Mouse (Mus musculus): ENCODE data around the gene Nudt4.

Nudt4 gene

GRCm38 (mm10) chr10:95568016-95568415 is 4.1 kb upstream of the Nudt4 start:
- CTCF ChIA-PET = no interaction called here

DNA sequence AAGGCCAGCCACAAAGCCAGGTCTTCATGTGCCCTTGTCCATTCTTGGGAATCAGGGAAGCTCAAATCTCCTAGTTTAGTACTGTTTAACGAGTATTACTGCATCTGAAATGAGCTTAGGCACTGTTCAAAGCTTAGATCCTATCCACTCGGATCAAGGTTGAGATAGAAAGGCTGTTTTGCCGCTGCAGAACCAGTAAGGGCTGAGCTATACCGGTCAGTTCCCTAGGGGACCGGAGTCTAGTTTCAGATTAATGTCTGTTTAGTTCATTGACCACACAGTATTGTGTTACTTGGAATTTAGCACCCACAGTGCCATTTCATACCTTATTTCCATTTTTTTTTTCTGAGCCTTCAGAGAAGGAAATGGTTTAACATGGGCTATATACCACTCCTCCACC is 3.6 kb upstream of the Nudt4 start:
- CTCF ChIA-PET = no interaction called here

DNA sequence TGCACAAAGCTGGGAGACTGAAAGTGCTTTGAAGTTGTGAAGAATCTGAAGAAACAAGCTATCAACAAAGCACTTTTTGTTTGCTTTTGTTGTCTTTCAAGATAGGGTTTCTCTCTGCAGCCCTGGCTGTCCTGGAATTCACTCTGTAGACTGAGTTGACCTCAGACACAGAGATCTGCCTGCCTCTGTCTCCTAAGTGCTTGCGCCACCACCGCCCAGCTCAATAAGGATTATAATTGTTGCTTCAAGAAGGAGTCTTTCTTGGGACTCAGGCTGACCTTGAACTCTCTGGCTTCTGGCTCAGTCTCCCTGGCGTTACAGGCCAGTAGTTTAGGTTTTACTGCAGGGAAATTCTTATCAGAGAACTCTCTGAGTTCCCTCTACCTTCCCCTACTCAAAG is 2.8 kb upstream of the Nudt4 start:
- CTCF ChIA-PET = no interaction called here

- CTCF ChIA-PET = interaction anchor here (0.6 kb wide), 1 partner anchor 391 kb away, joined by 20 read pairs; no protein-coding TSS in a partner anchor
Measured at GRCm38 (mm10) chr10:95565156-95565854, 1.4 kb upstream of the Nudt4 start.

DNA sequence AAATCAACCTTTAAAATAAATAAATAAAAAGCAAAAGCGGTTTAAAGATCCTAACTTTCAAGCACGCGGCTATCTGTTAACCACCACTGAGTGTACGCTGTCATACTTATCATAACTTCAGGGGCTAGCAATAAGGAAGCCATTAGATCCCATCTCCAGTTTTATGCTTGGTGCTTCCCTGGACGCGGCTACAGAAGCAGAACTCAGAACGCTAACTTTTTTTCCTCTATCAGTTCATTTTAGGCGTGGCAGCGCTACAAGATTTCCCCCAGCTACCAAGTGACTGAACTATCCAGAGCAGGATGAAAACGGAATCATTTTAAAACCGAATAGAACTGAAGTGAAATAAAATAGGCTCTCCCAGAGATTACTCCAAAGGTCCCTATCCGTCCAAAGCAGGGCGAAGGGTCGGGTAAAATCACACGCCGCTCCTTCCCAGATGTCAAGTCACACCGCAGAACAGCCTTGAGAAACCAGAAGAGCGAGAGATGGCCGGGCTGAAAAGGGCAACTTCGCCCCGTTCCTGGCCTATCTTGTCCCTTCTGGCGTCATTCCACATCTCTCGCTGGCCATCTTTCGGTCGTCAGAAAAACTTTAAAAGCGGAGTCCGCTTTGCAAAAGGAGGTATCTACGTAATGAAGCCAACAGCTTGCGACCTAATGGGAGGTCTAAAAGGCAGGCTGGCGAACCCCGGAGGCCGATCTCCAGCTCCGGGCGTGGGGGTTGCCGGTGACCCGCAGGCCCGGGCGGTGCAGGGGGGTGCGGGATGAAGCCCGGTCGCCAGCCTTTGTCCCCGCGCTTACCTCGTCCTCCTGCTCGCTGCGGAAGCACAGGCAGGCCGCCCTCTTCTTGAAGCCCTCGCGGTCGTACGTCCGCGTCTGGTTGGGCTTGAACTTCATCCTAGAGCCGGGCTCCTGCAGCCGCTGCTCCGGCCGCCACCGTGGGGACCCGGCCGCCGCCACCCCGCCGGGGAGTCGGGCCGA is 796 bp downstream of the Nudt4 start:
- CTCF ChIA-PET = interaction anchor here (0.5 kb wide), 1 partner anchor 917 kb away, joined by 12 read pairs; no protein-coding TSS in a partner anchor

- CTCF ChIA-PET = interaction anchor here (0.5 to 0.7 kb wide), 2 partner anchors 333 to 917 kb away, joined by 6 to 12 read pairs; no protein-coding TSS in a partner anchor
Measured at GRCm38 (mm10) chr10:95562395-95562794, 1.6 kb downstream of the Nudt4 start.

- CTCF ChIA-PET = interaction anchor here (0.7 kb wide), 2 partner anchors 50 to 333 kb away, joined by 3 to 6 read pairs; no protein-coding TSS in a partner anchor
Measured at GRCm38 (mm10) chr10:95561616-95562015, 2.3 kb downstream of the Nudt4 start.

- CTCF ChIA-PET = interaction anchor here (0.6 to 0.7 kb wide), 2 partner anchors 48 to 477 kb away, joined by 3 to 5 read pairs; no protein-coding TSS in a partner anchor
Measured at GRCm38 (mm10) chr10:95560394-95560983, 3.5 kb downstream of the Nudt4 start.

DNA sequence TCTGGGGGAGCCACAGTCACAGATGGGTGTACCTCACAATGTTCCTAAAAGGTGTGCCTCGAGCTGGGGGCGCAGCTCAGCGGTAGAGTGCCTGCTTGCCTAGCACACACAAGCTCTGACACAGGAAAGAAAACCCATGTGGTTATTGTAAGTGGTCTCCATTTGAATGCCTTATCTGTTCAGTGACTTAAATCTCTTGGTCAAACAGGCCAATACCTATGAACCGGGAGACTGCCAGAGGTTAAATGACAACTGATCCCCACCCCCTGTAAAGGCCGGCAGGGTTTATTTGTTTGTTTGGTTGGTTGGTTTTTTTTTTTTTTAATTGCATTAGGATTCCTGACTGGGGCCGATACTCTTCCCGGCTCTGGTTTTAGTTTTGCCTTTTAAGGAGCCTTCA is 4.5 kb downstream of the Nudt4 start:
- CTCF ChIA-PET = no interaction called here

GRCm38 (mm10) chr10:95557337-95557828 is 6.6 kb downstream of the Nudt4 start:
- CTCF ChIA-PET = interaction anchor here (0.7 kb wide), 1 partner anchor 314 kb away, joined by 3 read pairs; no protein-coding TSS in a partner anchor

DNA sequence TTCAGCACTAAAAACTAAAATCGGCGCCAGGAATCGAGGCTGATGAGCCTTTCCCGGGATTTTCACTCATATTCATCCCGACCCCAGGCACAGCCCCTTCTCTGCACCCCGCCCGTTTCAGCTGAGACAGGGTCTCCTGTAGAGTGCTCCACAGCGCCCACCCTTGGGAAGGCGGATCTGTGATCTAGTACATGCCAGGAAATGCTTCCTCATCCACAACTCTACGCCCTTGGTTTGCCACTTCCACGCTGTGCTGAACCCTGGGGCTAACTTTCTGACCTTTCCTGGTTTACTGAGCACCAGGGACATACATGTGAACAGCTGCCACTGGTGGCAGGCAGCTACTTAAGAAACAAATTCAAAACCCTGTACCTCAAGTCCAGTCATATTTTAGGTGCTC is 8.1 kb downstream of the Nudt4 start:
- CTCF ChIA-PET = no interaction called here

DNA sequence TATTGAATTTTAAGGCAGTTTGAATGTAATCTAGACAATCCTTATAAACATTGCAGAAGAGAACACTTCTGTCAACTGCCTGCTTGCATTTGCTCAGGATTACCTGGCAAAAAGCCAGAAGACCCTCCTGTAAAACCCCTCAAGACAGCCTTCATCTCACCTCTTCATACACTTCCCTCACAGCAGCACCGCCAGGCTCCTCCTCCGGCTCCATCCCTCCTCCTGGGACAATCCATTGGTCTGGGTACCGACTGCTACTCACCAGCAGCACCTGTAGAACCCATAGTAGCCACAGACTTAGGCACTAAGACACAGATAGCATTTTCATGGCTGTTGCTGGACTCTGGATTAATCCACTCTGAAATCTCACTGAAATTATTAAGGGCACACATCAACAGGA is 11.6 kb downstream of the Nudt4 start:
- CTCF ChIA-PET = no interaction called here

DNA sequence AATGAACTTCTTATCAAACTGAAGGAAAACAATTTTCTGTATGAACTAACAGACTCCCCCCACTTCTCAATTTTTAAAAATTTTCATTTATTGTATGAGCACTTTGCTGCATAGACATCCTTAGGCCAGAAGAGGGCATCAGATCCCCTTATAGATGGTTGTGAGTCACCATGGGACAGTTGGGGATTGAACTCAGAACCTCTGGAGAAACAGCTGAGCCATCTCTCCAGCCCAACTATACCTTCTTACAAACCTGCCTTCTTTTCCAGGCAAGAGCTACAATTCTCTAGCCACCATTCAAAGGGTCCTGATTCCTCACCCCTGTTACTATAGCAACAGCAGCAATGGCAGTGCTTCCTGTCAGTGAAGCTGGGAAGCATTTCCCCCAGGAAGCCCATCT is 12.2 kb downstream of the Nudt4 start:
- CTCF ChIA-PET = no interaction called here

DNA sequence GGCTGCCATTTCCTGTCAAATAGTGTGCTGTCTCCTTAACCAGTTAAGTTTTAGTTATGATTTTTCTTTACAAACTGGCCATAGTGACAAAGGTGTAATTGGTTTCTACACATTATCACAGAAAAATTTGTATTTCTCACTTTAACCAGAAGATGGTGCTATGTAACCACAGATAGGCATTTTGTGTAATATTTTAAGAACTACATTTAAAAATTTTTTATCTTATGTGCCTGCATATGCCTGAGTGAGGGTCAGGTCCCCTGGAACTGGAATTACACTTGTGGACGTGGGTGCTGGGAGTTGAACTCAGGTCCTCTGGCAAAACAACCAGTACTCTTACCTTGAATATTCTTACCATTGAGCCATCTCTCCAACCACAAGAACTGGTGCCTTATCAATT is 13.4 kb downstream of the Nudt4 start:
- CTCF ChIA-PET = interaction anchor here (0.7 kb wide), 1 partner anchor 43 kb away, joined by 4 read pairs; no protein-coding TSS in a partner anchor

- CTCF ChIA-PET = interaction anchor here (0.6 kb wide), 1 partner anchor 388 kb away, joined by 13 read pairs; no protein-coding TSS in a partner anchor
Measured at GRCm38 (mm10) chr10:95549080-95549479, 14.9 kb downstream of the Nudt4 start.

GRCm38 (mm10) chr10:95548154-95548826 is 15.7 kb downstream of the Nudt4 start:
- CTCF ChIA-PET = no interaction called here

DNA sequence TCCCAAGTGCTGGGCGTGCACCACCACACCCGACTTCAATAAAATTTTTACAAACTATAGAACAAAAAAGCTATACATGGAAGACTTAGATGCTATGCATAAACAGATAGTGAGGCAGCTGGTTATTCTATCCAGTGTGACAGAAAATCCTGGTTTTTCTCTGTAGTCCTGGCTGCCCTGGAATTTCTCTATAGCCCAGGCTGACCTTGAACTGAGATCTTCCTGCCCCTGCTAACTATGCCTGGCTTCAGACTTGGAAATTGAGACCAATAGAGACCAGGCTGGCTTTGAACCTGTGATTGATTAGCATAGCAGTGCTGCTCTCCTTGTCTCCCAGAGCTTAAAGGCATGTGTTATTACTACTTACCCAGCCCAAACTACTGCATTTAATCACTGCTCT is 17.8 kb downstream of the Nudt4 start:
- CTCF ChIA-PET = no interaction called here

DNA sequence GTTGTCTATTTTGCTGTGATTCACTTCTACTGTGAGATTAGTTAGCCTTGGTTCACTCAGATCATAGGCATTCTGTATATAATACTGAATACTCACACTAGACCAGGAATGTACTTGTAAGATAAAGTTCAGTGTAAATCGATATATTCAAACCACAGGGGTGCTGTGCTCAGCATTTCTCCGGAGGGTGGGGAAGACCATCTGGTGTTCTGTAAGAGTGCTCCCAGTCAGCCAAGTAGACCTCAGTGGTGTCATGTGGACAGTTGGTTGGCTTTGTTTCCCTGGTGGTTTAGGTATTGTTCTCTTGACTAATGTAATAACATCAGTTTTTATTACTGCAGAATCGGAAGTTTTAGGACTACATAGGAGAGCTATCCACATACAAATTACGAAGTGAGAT is 18.9 kb downstream of the Nudt4 start:
- CTCF ChIA-PET = no interaction called here

GRCm38 (mm10) chr10:95544651-95545050 is 19.3 kb downstream of the Nudt4 start:
- CTCF ChIA-PET = no interaction called here

DNA sequence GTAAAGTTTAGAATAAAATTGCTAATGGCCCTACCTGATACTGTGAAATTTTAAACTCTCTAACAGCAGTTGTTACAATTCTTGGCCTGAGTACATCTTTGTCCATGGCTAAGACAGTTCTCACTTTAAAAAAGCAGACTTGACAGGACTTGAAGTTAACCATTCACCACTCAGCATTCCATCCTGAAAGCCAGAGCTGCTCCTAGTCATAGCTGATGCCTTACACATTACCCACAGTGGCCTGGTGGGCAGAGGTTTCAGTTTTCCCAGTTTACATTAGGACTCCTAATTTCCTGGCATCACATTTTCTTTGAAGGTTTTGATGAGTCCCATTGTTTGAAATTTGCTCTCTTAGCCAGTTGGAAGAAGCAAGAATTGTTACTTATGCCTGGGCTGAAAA is 19.9 kb downstream of the Nudt4 start:
- CTCF ChIA-PET = no interaction called here

- CTCF ChIA-PET = no interaction called here
Measured at GRCm38 (mm10) chr10:95543377-95543776, 20.6 kb downstream of the Nudt4 start.
